Mouse (Mus musculus) limb, embryonic 15.5 days (tissue): Measurements from ENCODE around the gene Syndig1. TPM values are rescaled to one million over a fixed set of nuclear protein-coding genes. Genes with fewer than 3 reads are reported as not detected.
A peak's percentile ranks its signal among the peaks of the same experiment; 100 is the strongest.

Experiments used
- ATAC-seq: fragments of 200-750 bp; cut with Nextera tagmentation; 2 replicates; pipeline ENCODE4 v1.8.0; 2017; ENCODE audit warnings: low read depth, moderate TSS enrichment; ENCODE audit not compliant: insufficient number of reproducible peaks, low FRiP score, low TSS enrichment
- H3K27ac ChIP-seq: fragments of 300-500 bp; sonication (generic); 2 replicates; pipeline ENCODE4 v1.5.1; 2015; ENCODE audit warnings: moderate library complexity, mild to moderate bottlenecking, inconsistent platforms
- H3K27me3 ChIP-seq: fragments of 300-500 bp; sonication (generic); 2 replicates; pipeline ENCODE4 v1.6.1; 2015; ENCODE audit warnings: inconsistent platforms
- H3K36me3 ChIP-seq: fragments of 300-500 bp; sonication (generic); 2 replicates; pipeline ENCODE4 v1.6.1; 2015; ENCODE audit warnings: inconsistent platforms
- H3K4me1 ChIP-seq: fragments of 300-500 bp; sonication (generic); 2 replicates; pipeline ENCODE4 v1.6.1; 2015; ENCODE audit warnings: inconsistent platforms
- H3K4me2 ChIP-seq: fragments of 300-500 bp; sonication (generic); 2 replicates; pipeline ENCODE4 v1.6.1; 2015; ENCODE audit warnings: mild to moderate bottlenecking, inconsistent platforms
- H3K4me3 ChIP-seq: fragments of 300-500 bp; sonication (generic); 2 replicates; pipeline ENCODE4 v1.5.1; 2015; ENCODE audit warnings: mild to moderate bottlenecking, inconsistent platforms
- H3K9ac ChIP-seq: fragments of 300-500 bp; sonication (generic); 2 replicates; pipeline ENCODE4 v1.6.1; 2015; ENCODE audit warnings: inconsistent platforms
- H3K9me3 ChIP-seq: fragments of 300-500 bp; sonication (generic); 2 replicates; pipeline ENCODE4 v1.6.1; 2016; ENCODE audit warnings: inconsistent platforms
- WGBS: fragments of 180-500 bp; shearing (Covaris S2); methylation state at CpG from one replicate; pipeline ENCODE4 v1.1.7; 2015; 5-methylcytosine and 5-hydroxymethylcytosine counted together
- polyA plus RNA-seq: library from polyadenylated mRNA; unstranded; fragments of >200 nt; fragmentation: Nextera tagmentation; extraction: Ambion mirVana; gene quantifications from 2 replicates; pipeline ENCODE4 v1.2.1, GENCODE M21; 2015

Syndig1 gene
- polyA plus RNA-seq = 5.7 and 5.9 TPM in 2 replicates

DNA sequence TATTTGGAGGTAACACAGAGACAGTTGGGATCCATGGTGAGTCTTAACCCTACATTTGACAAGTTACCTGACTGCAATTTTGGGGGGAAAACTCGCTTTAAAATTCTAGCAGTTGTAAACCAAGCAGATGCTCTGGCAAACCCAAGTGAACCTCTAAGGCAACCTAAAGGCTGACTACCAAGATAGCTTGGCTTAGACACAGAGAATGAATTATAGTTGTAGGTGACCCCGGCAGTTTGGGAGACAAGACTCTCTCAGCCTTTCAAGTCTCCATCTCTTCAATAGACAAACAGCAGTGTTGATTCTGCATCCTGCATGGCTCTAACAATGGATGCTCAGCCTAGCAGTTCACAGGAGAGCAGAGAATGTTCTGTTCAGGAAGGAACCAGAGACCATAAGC, at the start of gene Syndig1:
Gene Syndig1, plus strand, starts transcription at position 301 of the 400 bp plus-strand sequence.
- WGBS = 77% methylated on average over 2 of the region's 2 CpGs
- Histone ChIP-seq H3K9ac (no peak within 1 kb of the TSS), H3K36me3 (no peaks in the 10 kb centered on the region), H3K4me1 (peaks cover 26% of the 10 kb centered on the region), H3K27ac (no peak within 1 kb of the TSS), H3K27me3 (peaks cover 41% of the 10 kb centered on the region), H3K9me3 (no peaks in the 10 kb centered on the region), H3K4me2 (peak within 1 kb of the TSS; percentile 97), H3K4me3 (peak within 1 kb of the TSS; percentile 55)
- no peak for ATAC-seq

- Histone ChIP-seq H3K27me3 (no peaks in the 10 kb centered on the region), H3K27ac (no peak overlapping the region), H3K9me3 (no peaks in the 10 kb centered on the region), H3K4me3 (no peak overlapping the region), H3K36me3 (no peaks in the 10 kb centered on the region), H3K9ac (no peak overlapping the region), H3K4me2 (no peak overlapping the region), H3K4me1 (no peaks in the 10 kb centered on the region)
- no peak for ATAC-seq
- WGBS = 26% methylated on average over 3 of the region's 3 CpGs
Measured at GRCm38 (mm10) chr2:149798613-149799012, 30.4 kb upstream of the Syndig1 start.

- H3K27me3 ChIP-seq = no peaks in the 10 kb centered on the region
- ATAC-seq = no peak
- no peak overlapping the region for H3K27ac ChIP-seq
- WGBS = 79% methylated on average over 3 of the region's 3 CpGs
- no peak overlapping the region for H3K4me2 ChIP-seq
- no peaks in the 10 kb centered on the region for H3K4me1 ChIP-seq
- no peaks in the 10 kb centered on the region for H3K9me3 ChIP-seq
- H3K9ac ChIP-seq = no peak overlapping the region
- H3K4me3 ChIP-seq = no peak overlapping the region
- no peaks in the 10 kb centered on the region for H3K36me3 ChIP-seq
Measured at GRCm38 (mm10) chr2:149804599-149805140, 24.3 kb upstream of the Syndig1 start.

DNA sequence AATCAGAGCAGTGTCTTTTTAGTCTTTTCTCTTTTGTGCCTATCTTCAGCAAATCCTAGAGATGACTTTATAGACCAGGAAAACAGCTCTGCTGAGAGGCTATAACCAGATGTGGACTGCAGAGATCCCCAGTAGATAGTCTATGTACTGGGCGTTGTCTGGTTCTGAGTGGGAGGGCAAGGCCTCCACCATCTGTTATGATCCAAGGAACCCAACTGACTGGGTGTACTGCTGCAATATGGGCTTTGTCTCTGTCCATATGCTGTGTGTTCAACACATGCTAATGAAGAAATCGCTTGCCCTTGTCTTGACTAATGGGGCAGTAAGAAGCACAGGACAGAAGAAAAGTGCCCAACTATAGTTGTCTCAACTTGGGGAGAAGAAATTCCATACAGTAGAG, 23.8 kb upstream of the Syndig1 start:
- Histone ChIP-seq H3K4me3 (no peak overlapping the region), H3K4me2 (no peak overlapping the region), H3K4me1 (no peaks in the 10 kb centered on the region), H3K9me3 (no peaks in the 10 kb centered on the region), H3K27ac (no peak overlapping the region), H3K9ac (no peak overlapping the region), H3K36me3 (no peaks in the 10 kb centered on the region), H3K27me3 (no peaks in the 10 kb centered on the region)
- 93% methylated on average over 2 of the region's 2 CpGs for WGBS
- no peak for ATAC-seq

GRCm38 (mm10) chr2:149812899-149813298, 16.1 kb upstream of the Syndig1 start:
- no peaks in the 10 kb centered on the region for H3K27me3 ChIP-seq
- ATAC-seq = no peak
- H3K27ac ChIP-seq = no peak overlapping the region
- WGBS = 77% methylated on average over 2 of the region's 2 CpGs
- no peaks in the 10 kb centered on the region for H3K4me1 ChIP-seq
- H3K9me3 ChIP-seq = no peaks in the 10 kb centered on the region
- H3K36me3 ChIP-seq = no peaks in the 10 kb centered on the region
- no peak overlapping the region for H3K4me2 ChIP-seq
- no peak overlapping the region for H3K9ac ChIP-seq
- H3K4me3 ChIP-seq = no peak overlapping the region

DNA sequence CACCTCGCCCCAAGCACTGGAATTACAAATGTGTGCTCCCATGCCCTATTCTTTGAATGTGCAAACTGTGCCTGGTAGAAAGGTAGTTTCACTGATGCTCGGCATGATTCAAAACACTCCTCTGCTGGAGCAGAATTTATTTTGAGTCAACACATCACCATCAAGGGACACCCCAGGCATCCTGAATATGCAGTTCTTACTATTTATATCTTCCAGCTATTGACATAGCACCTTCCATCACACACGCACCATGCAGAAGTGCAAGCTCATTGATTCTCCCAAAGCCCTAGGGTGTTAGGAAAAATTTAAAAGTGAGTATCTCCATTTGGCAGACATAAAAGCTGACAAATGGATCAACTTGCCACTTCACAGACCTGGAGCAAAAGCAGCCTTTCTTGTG, 10.6 kb upstream of the Syndig1 start:
- no peak overlapping the region for H3K4me3 ChIP-seq
- H3K27ac ChIP-seq = no peak overlapping the region
- H3K9me3 ChIP-seq = no peaks in the 10 kb centered on the region
- no peaks in the 10 kb centered on the region for H3K27me3 ChIP-seq
- no peaks in the 10 kb centered on the region for H3K4me1 ChIP-seq
- H3K36me3 ChIP-seq = no peaks in the 10 kb centered on the region
- 66% methylated on average over 3 of the region's 3 CpGs for WGBS
- H3K4me2 ChIP-seq = no peak overlapping the region
- H3K9ac ChIP-seq = no peak overlapping the region
- ATAC-seq = no peak

DNA sequence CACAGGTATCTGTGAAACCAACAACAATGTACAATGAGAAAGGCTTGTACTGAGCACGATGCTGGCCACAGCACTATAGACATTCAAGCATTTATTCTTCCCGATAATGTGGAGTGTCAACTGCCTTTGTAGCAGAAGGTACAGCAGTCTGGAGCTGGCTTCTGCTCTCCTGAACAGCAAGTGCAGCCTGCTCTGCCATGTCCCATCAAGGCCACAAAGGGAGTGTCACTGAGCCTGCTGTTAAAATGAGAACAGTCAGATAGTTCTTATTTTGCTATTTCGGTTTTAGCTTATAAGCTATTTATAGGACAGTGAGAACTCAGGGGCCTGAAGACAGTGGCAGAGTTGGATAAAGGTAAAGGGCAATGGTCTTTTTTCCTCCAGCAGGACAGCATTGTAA, 9.3 kb upstream of the Syndig1 start:
- ATAC-seq = no peak
- Histone ChIP-seq H3K36me3 (no peaks in the 10 kb centered on the region), H3K9me3 (no peaks in the 10 kb centered on the region), H3K27ac (no peak overlapping the region), H3K4me1 (no peaks in the 10 kb centered on the region), H3K4me2 (no peak overlapping the region), H3K27me3 (no peaks in the 10 kb centered on the region), H3K4me3 (no peak overlapping the region), H3K9ac (no peak overlapping the region)
- WGBS = 89% methylated on average over 3 of the region's 3 CpGs

DNA sequence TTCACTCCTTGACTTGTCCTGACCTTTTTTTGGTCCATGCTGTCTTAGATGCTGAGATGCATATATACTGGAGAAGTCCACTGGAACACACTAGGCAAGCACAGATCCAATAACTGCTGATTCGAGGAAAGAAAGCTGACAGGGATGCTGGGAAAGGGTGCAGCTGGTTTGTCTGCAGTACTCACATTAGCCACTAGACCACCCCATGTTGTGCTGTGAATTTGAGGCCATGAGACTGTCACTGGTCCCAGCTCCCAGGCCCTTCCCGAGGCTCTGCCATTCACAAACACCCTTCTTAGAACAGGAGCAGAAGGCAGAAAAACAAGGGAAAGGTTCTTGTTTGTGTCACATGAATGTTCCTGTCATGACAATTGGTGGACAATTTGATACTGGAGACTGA, 8.8 kb upstream of the Syndig1 start:
- no peaks in the 10 kb centered on the region for H3K27me3 ChIP-seq
- H3K27ac ChIP-seq = no peak overlapping the region
- H3K4me1 ChIP-seq = no peaks in the 10 kb centered on the region
- no peaks in the 10 kb centered on the region for H3K36me3 ChIP-seq
- WGBS = 34% methylated on average over 2 of the region's 2 CpGs
- H3K9me3 ChIP-seq = no peaks in the 10 kb centered on the region
- no peak overlapping the region for H3K4me2 ChIP-seq
- ATAC-seq = no peak
- H3K4me3 ChIP-seq = no peak overlapping the region
- no peak overlapping the region for H3K9ac ChIP-seq

- 0 out of 2 replicates have a peak, but pooled peaks have one; percentile 36 for ATAC-seq
- H3K4me3 ChIP-seq = peak overlapping the region; percentile 55
- H3K27me3 ChIP-seq = peaks cover 41% of the 10 kb centered on the region
- H3K4me1 ChIP-seq = peaks cover 26% of the 10 kb centered on the region
- H3K9me3 ChIP-seq = no peaks in the 10 kb centered on the region
- 2% methylated on average over 26 of the region's 26 CpGs for WGBS
- peak overlapping the region; percentile 97 for H3K4me2 ChIP-seq
- H3K36me3 ChIP-seq = no peaks in the 10 kb centered on the region
- H3K9ac ChIP-seq = peak overlapping the region; percentile 15; the same call in 1 of the 2 replicates
- no peak overlapping the region for H3K27ac ChIP-seq
Measured at GRCm38 (mm10) chr2:149829955-149830535, 1.0 kb downstream of the Syndig1 start.

- H3K4me3 ChIP-seq = peak within 1 kb of the TSS; percentile 55
- H3K27me3 ChIP-seq = peaks cover 41% of the 10 kb centered on the region
- no peak within 1 kb of the TSS for H3K27ac ChIP-seq
- H3K9ac ChIP-seq = peak within 1 kb of the TSS; percentile 15
- H3K4me1 ChIP-seq = peaks cover 26% of the 10 kb centered on the region
- no peaks in the 10 kb centered on the region for H3K36me3 ChIP-seq
- H3K4me2 ChIP-seq = peak within 1 kb of the TSS; percentile 97
- ATAC-seq = peak; percentile 60; the same call in 1 of the 2 replicates
- under 1% methylated on average over 79 of the region's 82 CpGs for WGBS
- no peaks in the 10 kb centered on the region for H3K9me3 ChIP-seq
Measured at GRCm38 (mm10) chr2:149830536-149831458, 1.8 kb downstream of the Syndig1 start, which contains the start of gene C530025M09Rik. C530025M09Rik (minus strand) TSS chr2:149831213.

DNA sequence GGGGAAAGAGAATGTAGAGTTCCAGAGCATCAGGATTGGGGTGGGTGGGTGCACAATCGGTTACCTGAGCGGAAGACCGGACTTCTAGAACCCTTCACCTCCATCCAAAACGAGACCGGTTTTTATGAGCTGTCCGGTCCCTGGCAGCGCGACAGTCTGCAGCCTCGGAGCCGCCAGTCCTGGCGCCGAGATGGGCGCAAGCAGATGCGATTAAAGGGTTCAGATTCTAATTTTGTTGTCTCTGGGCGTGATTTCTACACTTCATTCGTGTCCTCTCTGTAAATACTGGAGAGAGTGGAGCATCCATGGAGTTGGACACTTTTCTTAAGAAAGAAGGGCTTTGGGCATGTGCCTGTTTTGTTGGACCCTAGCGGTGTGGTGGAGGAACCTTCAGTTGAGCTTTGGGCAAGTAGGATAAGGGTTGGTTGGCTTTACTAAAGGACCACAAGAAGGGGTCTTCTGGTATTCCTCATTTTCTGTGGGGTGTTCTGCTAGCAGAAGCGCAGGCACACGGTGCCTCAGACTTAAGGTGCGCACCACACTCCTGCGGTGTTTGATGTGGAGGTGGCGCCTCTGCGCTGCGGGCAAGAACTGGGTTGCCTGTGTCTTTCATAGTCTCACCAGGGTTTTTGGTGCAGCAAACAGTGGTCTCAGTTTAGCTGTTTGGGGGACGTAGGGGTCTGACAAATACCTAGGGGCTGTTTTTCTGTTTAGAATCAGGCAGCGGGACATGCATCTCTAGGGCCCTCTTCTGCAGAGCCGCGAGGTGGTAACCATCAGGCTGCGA, 2.6 kb downstream of the Syndig1 start:
- Histone ChIP-seq H3K4me1 (peaks cover 26% of the 10 kb centered on the region), H3K36me3 (no peaks in the 10 kb centered on the region), H3K4me2 (peak overlapping the region; percentile 97), H3K9ac (peak overlapping the region; percentile 15; the same call in 1 of the 2 replicates), H3K27me3 (peaks cover 41% of the 10 kb centered on the region), H3K4me3 (peak overlapping the region; percentile 55), H3K27ac (no peak overlapping the region), H3K9me3 (no peaks in the 10 kb centered on the region)
- ATAC-seq = no peak
- 2% methylated on average over 29 of the region's 29 CpGs for WGBS
